Comparison of ENCODE assay signal across 17 mouse cellular contexts in the genomic region with DNA sequence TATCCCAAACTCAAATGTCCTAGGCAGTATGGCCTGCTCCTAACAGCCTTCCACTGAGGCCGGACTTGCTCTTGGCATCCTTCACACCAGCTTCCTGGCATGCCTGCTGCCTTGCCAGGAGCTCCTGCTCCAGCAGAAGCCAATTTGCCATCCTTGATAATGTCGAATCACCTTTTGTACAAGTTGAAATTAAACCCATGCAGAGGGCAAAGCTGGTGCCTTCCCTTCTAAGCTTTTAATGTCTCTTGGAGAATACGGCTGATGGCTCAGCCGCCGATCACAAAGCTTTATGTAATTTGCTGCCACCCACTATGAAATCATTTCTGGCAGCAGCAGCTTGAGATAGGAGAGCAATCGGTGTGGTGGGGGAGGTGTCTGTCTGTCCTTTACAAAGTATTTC. TPM values are rescaled to one million over a fixed set of nuclear protein-coding genes. Genes with fewer than 3 reads are reported as not detected.
DNase-seq lines count a peak whose midpoint lies in the region; ATAC-seq and TF ChIP-seq lines count a peak whose summit lies in the region.
"Had no signal": no experiment of that assay in that cellular context is flagged by ENCODE, and none has a peak within 500 bp of the region (broad histone marks: within the 10 kb centered on the region; RNA-seq: fewer than 3 reads in every experiment).

No protein-coding gene starts in this region.

- TF ChIP-seq EP300 in stomach, postnatal 0 days (optimal IDR thresholded peaks at IDR 0.05), result no peak

- H3K27me3 ChIP-seq in stomach, postnatal 0 days (ENCODE audit: control insufficient read depth, insufficient read depth, low read length), result no peaks in the 10 kb centered on the region
- H3K27me3 ChIP-seq: stomach, embryonic 15.5 days had no signal

- H3K9me3 ChIP-seq in stomach, postnatal 0 days (ENCODE audit: control insufficient read depth, low read length), result no peaks in the 10 kb centered on the region
- H3K9me3 ChIP-seq: forebrain, embryonic 10.5 days; stomach, embryonic 15.5 days had no signal

- H3K4me1 ChIP-seq in stomach, postnatal 0 days (replicated peaks; ENCODE audit: control insufficient read depth, insufficient read depth), result no peaks in the 10 kb centered on the region

- no peak for TF ChIP-seq POLR2A in brain, embryonic 14.5 days (IDR thresholded peaks at IDR 0.05; ENCODE audit: borderline replicate concordance, extremely low read depth, insufficient read depth, insufficient read length, poor library complexity, severe bottlenecking)

- H3K4me2 ChIP-seq in stomach, postnatal 0 days (replicated peaks; ENCODE audit: low read depth), result no peak overlapping the region
- H3K4me2 ChIP-seq: stomach, embryonic 15.5 days had no signal

- H3K9ac ChIP-seq in stomach, postnatal 0 days (ENCODE audit: low read length), result no peak overlapping the region
- H3K9ac ChIP-seq: stomach, embryonic 15.5 days had no signal

- H3K4me3 ChIP-seq in stomach, postnatal 0 days (ENCODE audit: low read depth, low read length), result no peak overlapping the region
- H3K4me3 ChIP-seq: forebrain, embryonic 10.5 days; myocyte; stomach, embryonic 15.5 days had no signal

- WGBS in stomach, postnatal 0 days, result 57% methylated on average over 6 of the region's 6 CpGs

- TF ChIP-seq CTCF in brain, embryonic 14.5 days (IDR thresholded peaks at IDR 0.05; ENCODE audit: borderline replicate concordance, extremely low read depth, insufficient read depth, insufficient read length), result no peak
- TF ChIP-seq CTCF in stomach, postnatal 0 days (IDR thresholded peaks at IDR 0.05; ENCODE audit: low read depth), result no peak

- intact Hi-C loops in left cerebral cortex, postnatal 14 days (cut with DNase I), result no loop called here

- peak; percentile 13 to 36 for DNase-seq in heart, adult 18-20 months
- DNase-seq in heart, adult 8-10 months (ENCODE audit: low spot score), result no peak
- peak; percentile 17 for DNase-seq in brain, embryonic 14.5 days (ENCODE audit: low read depth)
- DNase-seq in cerebellum, postnatal 25 days, result peak; percentile 59 to 66
- peak; percentile 66 to 77 for DNase-seq in left cerebral cortex, postnatal 14 days (ENCODE audit: low spot score in 2 of 2)
- DNase-seq in adrenal gland, postnatal 36 days, result no peak
- DNase-seq in Muller cell, postnatal 12 days (ENCODE audit: inconsistent ontology term), result no peak
- DNase-seq in stomach, postnatal 0 days (ENCODE audit: low spot score), result no peak
- DNase-seq: adrenal gland, postnatal 10 days; kidney, postnatal 14 days; lung, postnatal 36 days had no signal

- H3K36me3 ChIP-seq in stomach, postnatal 0 days (ENCODE audit: control insufficient read depth, insufficient read depth, low read length), result no peaks in the 10 kb centered on the region
- H3K36me3 ChIP-seq: forebrain, embryonic 10.5 days; stomach, embryonic 15.5 days had no signal

- H3K27ac ChIP-seq in stomach, postnatal 0 days (replicated peaks), result no peak overlapping the region
- H3K27ac ChIP-seq: forebrain, embryonic 10.5 days; stomach, embryonic 15.5 days had no signal

- ATAC-seq in stomach, postnatal 0 days (ENCODE audit: low FRiP score, low TSS enrichment), result no peak
- ATAC-seq: CD4-positive, CD25-positive, alpha-beta regulatory T cell, adult 4 months had no signal

RNA-seq across cellular contexts. Expression of a gene that starts 4.7 kb away (rescaled TPM):
- total RNA-seq in heart, adult 18-20 months (2021), result 10 to 100 TPM; 15.6 to 16.2 TPM
- total RNA-seq in heart, adult 8-10 months (2022), result 10 to 100 TPM; 12.4 to 17.9 (median 15.4) TPM
- polyA plus RNA-seq in brain, embryonic 14.5 days (2012; rRNA removed), result 54.7 and 61.0 TPM in 2 replicates
- 10 to 100 TPM; 46.6 to 52.8 TPM for total RNA-seq in left cerebral cortex, postnatal 14 days (2021)
- total RNA-seq in adrenal gland, postnatal 36 days (2021), result 10 to 100 TPM; 15.7 to 16.1 TPM
- 26.2 and 28.1 TPM in 2 replicates for polyA plus RNA-seq in stomach, postnatal 0 days (2015; fragmentation: Nextera tagmentation; extraction: Ambion mirVana)

RNA-seq across cellular contexts. Expression of a gene that starts 30.8 kb away (rescaled TPM):
- total RNA-seq in heart, adult 18-20 months (2021), result 100 to 1,000 TPM; 240 to 413 TPM
- 100 to 1,000 TPM; 196 to 496 (median 239) TPM for total RNA-seq in heart, adult 8-10 months (2022)
- polyA plus RNA-seq in brain, embryonic 14.5 days (2012; rRNA removed), result 38.9 and 76.5 TPM in 2 replicates
- 100 to 1,000 TPM; 333 to 369 TPM for total RNA-seq in left cerebral cortex, postnatal 14 days (2021)
- 100 to 1,000 TPM; 298 to 394 TPM for total RNA-seq in adrenal gland, postnatal 36 days (2021)
- polyA plus RNA-seq in stomach, postnatal 0 days (2015; fragmentation: Nextera tagmentation; extraction: Ambion mirVana), result 1,909 and 2,218 TPM in 2 replicates

RNA-seq across cellular contexts. Expression of a gene that starts 37.2 kb away (rescaled TPM):
- total RNA-seq in heart, adult 18-20 months (2021), result 10 to 100 TPM; 24.4 to 89.7 TPM
- 100 to 1,000 TPM in 1 of 4 experiments, 10 to 100 TPM in 3; 34.4 to 168 (median 56.0) TPM for total RNA-seq in heart, adult 8-10 months (2022)
- polyA plus RNA-seq in brain, embryonic 14.5 days (2012; rRNA removed), result 15.6 and 32.2 TPM in 2 replicates
- 100 to 1,000 TPM; 269 to 360 TPM for total RNA-seq in left cerebral cortex, postnatal 14 days (2021)
- total RNA-seq in adrenal gland, postnatal 36 days (2021), result 100 to 1,000 TPM; 138 to 410 TPM
- 570 and 681 TPM in 2 replicates for polyA plus RNA-seq in stomach, postnatal 0 days (2015; fragmentation: Nextera tagmentation; extraction: Ambion mirVana)
- polyA plus RNA-seq: CD4-positive, CD25-positive, alpha-beta regulatory T cell, adult 4 months had no signal

RNA-seq across cellular contexts. Expression of a gene that starts 57.2 kb away (rescaled TPM):
- 1 to 10 TPM; 2.2 to 2.4 TPM for total RNA-seq in heart, adult 18-20 months (2021)
- total RNA-seq in heart, adult 8-10 months (2022), result 1 to 10 TPM; 2.3 to 5.4 (median 4.3) TPM
- polyA plus RNA-seq in brain, embryonic 14.5 days (2012; rRNA removed), result 139 and 158 TPM in 2 replicates
- 100 to 1,000 TPM; 740 to 758 TPM for total RNA-seq in left cerebral cortex, postnatal 14 days (2021)
- 1 to 10 TPM; 4.1 to 5.9 TPM for total RNA-seq in adrenal gland, postnatal 36 days (2021)
- polyA plus RNA-seq in stomach, postnatal 0 days (2015; fragmentation: Nextera tagmentation; extraction: Ambion mirVana), result 4.1 and 5.3 TPM in 2 replicates
- total RNA-seq: granulocyte monocyte progenitor cell, adult 5-6 weeks; liver, adult 2 months had no signal
- polyA plus RNA-seq: CD4-positive, CD25-positive, alpha-beta regulatory T cell, adult 4 months; liver, adult 2 months had no signal

Comparison
In these comparisons a context has a peak if more than half of its experiments do, and no peak if none do; other contexts are left out.
1. DNase-seq: peak in heart, adult 18-20 months (2 of 2), brain, embryonic 14.5 days (single experiment), cerebellum, postnatal 25 days (2 of 2) and left cerebral cortex, postnatal 14 days (2 of 2); none in heart, adult 8-10 months (single experiment), adrenal gland, postnatal 36 days (0 of 2), Muller cell, postnatal 12 days (single experiment) and stomach, postnatal 0 days (single experiment).